Mouse (Mus musculus): ENCODE data around the gene Nsun4.

GRCm38 (mm10) chr4:115989382-115989781, 64.3 kb downstream of the Nsun4 start:
- TF ChIP-seq CTCF (IDR thresholded peaks at IDR 0.05 in 2 of 3, conservative IDR thresholded peaks at IDR 0.05 in 1 of 3; ENCODE audit: control insufficient read depth in 1 of 3, insufficient read depth in 1 of 3, low read depth in 2 of 3, low read length in 3 of 3, poor library complexity in 1 of 3, severe bottlenecking in 1 of 3) (no peak), NELFE (IDR thresholded peaks at IDR 0.05; ENCODE audit: low read depth, low read length) (no peak), POLR2A (IDR thresholded peaks at IDR 0.05; ENCODE audit: control insufficient read depth in 1 of 2, insufficient read depth in 1 of 2, low read depth in 1 of 2, low read length in 2 of 2, poor library complexity in 1 of 2) (no peak), TAL1 (IDR thresholded peaks at IDR 0.05; ENCODE audit: low read length) (no peak), ZKSCAN1 (IDR thresholded peaks at IDR 0.05; ENCODE audit: low read depth, low read length) (no peak), POLR2AphosphoS2 (IDR thresholded peaks at IDR 0.05; ENCODE audit: low read length) (no peak), MYB (IDR thresholded peaks at IDR 0.05; ENCODE audit: low read depth, low read length) (no peak), CHD1 (IDR thresholded peaks at IDR 0.05; ENCODE audit: low read depth, low read length) (no peak), EP300 (IDR thresholded peaks at IDR 0.05; ENCODE audit: low read depth in 1 of 2, low read length in 2 of 2) (no peak), MAX (IDR thresholded peaks at IDR 0.05; ENCODE audit: low read length) (no peak), MAZ (IDR thresholded peaks at IDR 0.05; ENCODE audit: low read depth, low read length) (no peak), ZMIZ1 (IDR thresholded peaks at IDR 0.05; ENCODE audit: low read depth, low read length) (no peak), SIN3A (IDR thresholded peaks at IDR 0.05; ENCODE audit: low read length) (no peak), USF2 (IDR thresholded peaks at IDR 0.05; ENCODE audit: borderline replicate concordance in 1 of 2, insufficient read depth in 1 of 2, low read depth in 1 of 2, low read length in 2 of 2) (no peak)

Data from MEL (cell line).